Mouse (Mus musculus) kidney, adult 11 months (tissue): Measurements from ENCODE around the gene Faxc.

Experiments
- DNase-seq: peaks from one replicate; pipeline ENCODE4 v3.0.0; 2022

Gene Faxc

DNA sequence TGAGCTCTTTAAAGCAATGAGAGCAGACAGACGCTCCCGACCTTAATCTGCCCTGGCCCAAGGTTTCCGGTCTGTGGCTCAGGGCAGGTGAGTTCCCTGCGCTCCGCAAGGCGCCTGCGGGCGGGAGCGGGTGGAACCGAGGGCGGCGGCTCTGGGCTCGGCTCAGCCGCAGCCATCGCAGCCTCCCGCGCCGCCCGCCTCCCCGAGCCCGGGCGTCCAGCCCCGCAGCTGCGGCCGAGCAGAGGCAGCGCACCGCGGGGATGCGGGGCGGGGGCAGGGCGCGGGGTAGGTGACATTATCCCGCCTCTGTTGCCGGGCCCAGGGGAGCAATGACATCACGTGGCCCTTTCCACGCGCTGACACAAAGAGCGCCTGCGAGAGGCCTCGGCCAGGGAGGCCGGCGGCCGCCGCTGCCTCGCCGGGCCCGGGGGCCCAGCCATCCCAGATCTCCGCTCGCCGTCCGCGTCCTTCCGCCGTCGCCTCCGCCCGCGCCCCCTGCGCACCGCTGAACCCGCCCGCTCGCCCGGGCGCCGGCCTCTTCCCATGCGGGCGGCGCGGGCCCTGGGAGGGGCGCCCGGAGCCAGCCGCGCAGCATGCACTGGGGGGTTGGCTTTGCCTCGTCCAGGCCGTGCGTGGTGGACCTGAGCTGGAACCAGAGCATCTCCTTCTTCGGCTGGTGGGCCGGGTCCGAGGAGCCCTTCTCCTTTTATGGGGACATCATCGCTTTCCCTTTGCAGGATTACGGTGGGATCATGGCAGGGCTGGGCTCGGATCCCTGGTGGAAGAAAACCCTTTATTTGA, at the start of gene Faxc:
Gene Faxc, plus strand, starts transcription at position 359 of the 801 bp plus-strand sequence.
- peak; percentile 20 for DNase-seq

DNA sequence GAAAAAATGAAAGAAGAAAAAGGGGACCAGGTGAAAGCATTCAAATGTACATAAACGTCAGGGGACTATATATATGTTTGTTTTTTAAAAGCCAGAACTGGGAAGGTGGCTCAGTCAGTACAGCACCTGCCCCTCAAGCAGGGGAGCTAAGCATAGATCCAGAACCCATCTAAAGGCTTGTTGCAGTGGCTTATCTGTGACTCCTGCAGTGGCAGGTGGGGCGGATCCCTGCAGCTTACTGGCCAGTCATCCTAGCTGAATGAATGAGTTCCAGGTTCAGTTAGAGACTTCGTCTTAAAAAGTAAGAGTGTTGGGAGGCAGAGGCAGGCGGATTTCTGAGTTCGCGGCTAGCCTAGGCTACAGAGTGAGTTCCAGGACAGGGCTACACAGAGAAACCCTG, 48.3 kb upstream of the Faxc start:
- no peak for DNase-seq

DNA sequence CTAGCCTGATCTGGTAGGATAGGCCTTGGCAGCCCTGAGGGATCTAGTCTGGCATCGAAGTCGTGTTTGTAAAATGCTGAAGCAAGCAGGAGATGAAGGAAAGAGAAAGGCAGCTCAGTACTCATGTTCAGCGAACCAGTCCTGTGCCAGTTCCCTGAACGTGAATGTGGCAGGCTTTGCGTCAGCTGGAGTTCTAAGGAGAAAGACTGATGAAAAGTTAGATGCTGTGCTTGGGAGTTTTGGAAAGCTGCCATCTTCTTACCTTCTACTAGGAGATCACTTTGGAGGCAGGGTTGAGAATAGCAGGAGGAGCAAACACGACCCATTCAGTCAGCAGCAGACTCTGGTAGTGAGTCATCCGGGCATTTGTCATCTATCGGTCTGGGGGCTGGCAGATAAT, 45.3 kb upstream of the Faxc start:
- no peak for DNase-seq

DNA sequence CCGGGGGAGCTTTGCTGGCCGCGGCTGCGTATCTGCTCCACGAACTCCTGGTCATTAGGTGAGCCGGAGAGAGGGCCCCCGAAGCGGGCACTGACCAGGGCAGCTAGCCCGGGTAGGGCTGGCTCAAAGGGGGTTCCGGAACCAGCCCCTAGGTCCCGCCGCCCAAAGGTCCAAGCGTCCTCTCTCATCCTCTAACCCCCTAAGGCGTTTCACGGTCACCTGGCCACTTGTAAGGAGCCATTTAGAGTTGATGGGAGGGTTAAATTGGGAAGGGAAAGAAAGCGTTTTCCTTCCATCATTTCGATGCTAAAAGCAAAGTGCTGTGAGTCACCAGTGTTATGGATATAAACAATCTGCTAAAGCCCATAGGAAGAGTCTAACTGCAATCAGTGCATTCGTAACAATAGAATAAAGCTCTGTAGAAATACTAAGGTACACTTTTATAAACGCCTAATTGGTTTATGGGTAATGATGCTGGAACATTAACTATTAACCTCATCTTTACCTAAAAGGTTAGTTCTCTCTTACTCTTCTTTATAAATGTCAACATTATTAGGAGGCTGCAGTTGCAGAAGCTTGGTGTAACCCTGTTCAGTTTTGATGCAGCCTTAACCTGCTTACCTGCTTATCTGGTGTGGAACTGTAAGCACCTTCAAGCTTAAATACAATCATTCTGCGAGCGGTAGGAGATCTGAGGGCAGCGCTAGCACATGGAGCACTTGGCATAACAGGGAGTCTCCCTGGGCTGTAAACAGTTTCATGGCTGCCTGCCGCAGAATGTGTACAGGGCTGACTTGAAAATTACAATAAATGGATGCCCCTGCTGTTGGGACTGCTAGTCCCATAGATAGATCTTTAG, 872 bp downstream of the Faxc start:
- no peak for DNase-seq

DNA sequence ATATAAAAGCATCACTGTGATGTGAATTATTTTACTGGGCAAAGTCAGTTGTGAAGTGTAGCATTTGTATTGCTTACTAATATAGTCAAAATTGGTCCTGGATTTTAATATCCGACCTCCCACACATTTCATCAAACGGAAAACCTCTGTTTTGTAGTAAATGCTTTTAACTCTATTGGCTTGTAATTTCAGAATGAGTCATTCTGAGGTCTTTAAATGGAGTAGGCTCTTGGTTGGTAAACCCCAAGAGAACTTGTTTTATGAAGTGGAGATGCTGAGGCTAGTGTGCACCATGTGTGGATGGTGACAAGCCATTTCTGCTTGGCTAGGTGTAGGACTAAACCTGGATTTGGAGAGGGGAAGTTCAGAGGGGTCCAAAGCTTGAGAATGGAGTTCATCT, 4.2 kb downstream of the Faxc start:
- no peak for DNase-seq

DNA sequence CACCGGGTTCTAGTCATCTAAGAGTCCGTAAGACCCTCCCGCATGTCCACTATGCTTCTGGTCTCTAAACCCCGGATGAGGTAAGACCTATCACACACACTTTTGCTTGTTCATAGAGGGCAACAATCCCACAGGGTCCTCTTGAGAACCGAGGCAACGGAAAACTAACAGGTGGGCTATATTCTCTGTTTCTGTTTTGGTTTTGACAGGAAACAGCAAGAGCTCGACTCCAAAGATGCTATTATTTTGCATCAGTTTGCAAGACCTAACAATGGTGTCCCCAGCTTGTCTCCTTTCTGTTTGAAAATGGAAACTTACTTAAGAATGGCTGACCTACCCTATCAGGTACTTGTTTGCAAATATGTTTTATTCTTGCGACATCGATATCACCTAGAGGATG, 5.3 kb downstream of the Faxc start:
- no peak for DNase-seq

DNA sequence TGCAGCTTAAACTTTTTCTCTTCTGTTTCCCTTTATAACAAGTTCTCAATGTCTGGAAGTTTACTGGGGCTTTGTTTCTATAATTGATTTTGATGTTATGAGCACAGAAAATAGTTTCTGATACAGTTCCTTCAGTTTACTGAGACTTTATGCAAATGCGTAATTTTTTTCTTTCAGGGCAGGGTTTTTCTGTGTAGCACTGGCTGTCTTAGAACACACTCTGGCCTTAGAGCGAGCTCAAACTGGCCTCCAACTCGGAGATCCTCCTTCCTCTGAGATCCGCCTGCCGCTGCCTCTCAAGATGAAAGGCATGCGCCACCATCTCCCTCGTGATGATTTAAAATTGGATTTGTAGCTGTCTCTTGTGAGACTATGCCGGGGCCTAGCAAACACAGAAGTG, 6.8 kb downstream of the Faxc start:
- DNase-seq = no peak

DNA sequence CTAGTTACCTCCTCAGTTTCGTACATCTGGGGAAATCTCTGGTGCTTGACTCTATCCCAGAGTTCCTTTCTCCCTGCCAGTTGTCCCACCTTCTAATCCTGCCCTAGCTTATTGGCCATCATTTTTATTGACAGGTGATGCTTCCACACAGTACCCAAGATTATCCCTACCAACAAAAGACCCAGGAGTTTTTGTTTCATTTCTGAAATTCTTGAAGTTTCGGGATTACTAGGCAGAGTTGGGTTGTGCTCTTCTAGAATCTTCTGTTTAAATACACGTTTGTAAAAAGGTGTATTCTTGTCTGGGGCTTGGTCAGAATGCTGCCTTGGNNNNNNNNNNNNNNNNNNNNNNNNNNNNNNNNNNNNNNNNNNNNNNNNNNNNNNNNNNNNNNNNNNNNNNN, 13.5 kb downstream of the Faxc start:
- DNase-seq = no peak

DNA sequence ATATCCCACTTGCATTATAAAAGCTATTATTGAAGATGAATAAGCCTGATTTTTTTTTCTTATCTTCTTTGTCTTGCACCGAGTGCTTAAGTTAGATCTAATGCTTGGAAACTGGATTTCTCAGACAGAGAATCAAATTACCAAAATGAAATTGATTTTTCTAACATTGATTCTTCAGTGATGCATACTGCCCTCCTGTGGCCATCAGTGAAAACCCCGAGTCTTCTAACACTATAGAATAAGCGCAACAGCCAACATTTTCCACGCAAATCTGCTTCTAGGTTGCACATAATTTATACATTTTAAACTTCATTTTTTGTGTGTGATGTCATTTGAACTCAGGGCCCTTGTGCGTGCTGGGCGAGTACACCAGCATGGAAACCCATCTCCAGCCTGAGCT, 20.3 kb downstream of the Faxc start:
- DNase-seq = no peak

DNA sequence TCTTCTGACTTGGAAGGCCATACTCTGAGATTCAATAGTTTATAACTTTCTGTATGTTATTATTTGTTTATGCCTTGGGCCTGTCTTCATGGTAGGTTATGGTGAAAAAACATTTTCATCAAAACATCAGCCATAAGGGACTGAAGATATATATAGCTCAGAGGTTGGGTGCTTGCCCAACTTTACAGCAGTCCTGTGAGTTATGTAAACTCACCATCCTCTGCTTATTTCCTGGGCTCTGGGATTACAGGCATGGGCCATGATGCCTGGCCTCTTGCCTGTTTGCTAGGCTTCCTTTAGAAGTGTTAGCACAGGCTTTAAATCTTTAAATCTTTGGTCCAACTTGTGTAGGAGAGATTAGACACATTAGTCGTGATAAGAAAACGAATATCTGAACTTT, 21.1 kb downstream of the Faxc start:
- DNase-seq = no peak

DNA sequence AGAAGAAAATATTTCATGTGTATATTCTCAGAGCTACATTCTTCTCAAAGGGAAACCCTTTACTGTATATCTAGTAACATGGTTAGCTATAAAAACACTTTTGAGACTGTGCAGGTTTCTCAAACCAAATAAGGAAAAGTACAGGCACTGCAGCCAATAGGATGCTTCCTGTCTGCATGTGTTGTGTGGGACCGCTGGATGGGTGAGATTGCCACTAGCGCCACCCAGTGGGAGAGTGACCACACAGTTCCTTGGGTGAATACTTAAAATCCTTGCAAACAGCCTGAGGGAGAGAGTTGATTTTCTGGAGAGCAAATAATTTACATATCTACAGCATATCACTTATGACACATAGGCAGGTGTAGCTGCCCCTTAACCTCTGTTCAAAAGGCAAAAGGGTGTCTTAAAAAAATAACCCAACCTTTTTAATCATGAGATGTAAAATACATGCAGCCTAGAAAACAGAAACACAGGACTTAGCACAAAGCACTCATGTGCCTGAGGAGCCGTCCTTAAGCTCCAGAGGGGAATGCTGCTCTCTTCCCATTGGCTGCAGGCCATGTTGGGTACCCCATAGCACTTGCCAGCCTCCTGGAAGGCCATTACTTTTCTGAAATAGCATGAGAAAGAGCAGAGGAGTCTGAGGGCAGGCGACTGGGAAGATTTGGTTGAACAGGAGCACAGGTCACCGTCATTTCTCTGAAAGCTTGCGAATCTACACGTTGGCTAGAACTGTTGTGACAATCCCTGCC, 26.6 kb downstream of the Faxc start:
- peak; percentile 11 for DNase-seq

DNA sequence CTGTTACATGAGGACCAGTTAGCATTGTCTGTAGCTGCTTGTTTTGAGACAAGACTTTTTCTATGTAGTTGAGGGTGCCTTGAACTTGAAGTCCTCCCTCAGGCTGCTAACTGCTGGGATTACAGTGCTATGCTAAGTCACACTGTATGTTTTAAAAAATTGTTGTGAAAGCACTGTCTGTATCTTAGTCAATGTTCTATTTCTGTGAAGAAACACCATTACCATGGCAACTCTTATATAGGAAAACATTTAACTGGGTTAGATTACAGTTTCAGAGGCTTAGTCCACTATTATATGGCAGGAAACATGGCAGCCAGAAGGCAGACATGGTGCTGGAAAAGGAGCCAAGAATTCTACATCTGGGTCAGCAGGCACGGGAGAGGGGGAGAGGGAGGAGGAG, 40.8 kb downstream of the Faxc start:
- no peak for DNase-seq

DNA sequence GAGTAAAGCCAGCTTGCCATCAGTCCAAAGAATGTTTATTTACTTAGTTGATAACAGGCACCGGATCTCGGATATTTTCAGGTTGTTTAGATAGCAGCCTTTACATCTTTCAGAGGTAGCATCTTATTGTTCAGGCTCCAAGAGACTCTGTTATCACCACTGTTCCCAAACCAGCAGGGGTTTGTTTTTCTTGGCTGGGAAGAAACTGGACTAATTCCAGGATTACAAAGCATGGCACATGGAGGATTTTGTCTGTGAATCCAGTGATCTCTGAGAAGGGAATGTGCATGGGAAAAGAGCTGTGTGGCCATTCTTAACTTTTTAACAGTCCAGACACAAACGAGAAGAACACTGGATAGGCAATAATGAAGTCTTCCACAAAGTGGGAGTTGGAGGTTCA, 43.0 kb downstream of the Faxc start:
- no peak for DNase-seq

DNA sequence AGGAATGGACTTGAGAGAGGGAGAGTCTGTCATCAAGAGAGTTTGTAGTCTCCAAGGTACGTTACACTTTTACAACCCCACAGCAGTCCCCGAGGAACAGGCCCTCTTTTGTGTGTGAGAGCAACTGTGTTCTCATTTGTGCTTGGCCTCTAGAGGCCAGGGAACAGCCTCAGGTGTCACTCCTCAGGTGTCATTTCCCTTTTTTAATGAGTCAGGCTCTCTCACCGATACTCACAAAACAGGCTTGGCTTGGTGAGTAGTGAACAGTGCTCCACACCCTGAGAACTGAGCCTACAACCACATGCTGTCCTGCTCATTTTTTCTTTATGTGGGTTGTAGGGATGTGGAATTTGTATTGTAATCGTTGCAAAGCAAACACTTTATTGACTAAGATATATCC, 49.3 kb downstream of the Faxc start:
- DNase-seq = no peak

DNA sequence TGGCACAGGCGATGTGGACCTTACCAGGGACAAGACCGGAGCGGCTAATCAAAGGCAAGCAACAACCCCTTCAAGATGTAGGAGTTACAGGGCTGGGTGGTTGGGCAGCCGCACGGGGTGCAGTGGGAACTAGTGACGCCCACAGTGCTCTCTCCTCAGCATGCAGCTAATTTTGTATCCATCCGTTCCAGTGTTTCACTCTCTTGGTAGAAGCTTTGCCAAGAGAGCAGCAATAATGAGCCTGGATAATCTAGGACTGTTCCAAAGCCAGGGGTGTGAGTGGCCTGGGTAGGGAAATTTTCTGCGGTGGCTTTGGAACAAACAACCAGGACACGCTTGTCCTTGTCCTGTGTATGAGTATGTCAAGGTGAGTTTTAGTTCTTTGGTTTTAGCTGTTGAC, 51.3 kb downstream of the Faxc start:
- DNase-seq = no peak

DNA sequence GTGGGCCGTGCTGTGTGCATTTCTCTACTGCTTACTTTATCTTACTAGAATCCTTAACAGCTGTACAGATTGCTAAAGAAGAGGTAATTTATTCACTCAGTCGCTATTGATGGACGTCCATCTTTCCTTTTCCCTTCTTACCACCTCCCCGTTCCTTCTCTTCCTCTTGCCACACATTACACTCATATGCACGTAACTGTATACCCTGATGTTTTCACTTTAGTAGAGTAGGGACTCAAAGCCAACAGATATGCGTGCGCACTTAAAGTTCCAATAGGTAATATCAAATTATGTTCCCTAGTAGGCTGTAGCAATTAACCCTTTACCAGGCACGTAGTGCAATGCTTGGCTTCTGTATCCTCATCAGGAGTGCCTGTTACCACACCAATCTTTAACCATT, 55.7 kb downstream of the Faxc start:
- no peak for DNase-seq

DNA sequence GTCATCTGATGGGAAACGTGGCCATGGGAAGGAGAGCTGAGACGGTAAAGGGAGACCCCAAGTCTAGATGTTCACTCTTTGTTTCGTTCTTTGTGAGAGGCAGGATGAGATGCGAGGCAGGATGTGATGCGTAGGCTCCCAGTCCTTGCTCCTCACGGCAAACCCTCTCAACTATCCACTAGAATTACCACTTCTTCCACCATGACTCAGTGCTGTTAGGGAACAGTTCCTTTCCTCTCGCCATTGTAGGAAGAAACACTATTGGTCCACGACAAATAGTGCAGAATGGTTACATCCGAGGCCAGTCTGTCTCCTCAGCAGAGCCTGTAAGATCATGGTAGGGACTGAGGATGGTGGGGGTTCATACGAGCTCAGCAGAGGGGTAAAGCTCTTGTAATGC, 56.3 kb downstream of the Faxc start:
- DNase-seq = no peak

DNA sequence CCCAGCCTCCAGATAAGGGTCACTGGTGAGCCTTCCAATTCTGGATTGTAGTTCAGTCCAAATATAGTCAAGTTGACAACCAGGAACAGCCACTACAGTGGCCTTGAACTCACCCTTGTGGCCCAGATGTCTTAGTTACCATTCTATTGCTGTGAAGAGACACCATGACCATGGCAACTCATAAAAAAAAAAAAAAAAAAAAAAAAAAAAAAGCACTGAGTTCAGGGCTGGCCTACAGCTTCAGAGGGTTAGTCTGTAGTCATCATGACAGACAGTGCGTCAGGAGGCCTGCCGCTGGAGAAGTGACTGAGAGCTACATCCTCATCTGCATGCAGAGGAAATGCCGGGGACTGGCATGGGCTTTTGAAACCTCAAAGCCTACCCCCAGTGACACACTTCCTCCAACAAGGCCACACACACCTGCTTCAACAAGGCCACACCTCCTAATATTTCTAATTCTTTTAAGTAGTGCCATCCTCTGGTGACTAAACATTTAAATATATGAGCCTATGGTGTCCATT, 58.5 kb downstream of the Faxc start:
- DNase-seq = no peak

DNA sequence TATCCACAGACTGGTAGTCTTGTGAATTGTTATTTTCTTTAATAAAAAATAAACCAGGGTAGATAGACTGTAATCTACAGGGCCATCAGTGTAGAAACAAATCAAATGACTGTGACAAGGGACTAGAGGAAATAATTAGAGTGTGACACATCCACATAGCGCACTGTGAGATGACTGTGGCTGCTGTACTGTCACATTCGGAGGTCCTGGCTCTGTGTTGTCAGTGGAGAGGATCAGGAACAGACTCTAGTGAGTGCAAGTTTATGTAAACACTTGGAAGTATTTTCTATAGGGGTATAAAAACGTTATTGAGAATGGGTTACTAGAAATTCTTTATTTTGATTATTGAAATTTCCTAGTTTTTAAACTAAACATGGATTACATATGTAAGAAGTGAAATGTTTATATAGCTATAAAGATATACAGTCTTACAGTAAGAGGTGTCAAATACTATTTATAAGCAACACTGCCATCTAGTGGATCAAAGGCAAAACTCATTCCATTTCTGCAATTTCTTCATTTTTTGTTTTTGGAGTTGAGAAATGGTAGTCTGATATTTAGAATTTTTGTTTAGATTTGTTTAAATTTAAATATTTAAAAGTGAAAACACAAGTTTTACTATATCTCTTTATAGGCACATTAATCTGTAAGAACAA, 59.6 kb downstream of the Faxc start:
- no peak for DNase-seq

DNA sequence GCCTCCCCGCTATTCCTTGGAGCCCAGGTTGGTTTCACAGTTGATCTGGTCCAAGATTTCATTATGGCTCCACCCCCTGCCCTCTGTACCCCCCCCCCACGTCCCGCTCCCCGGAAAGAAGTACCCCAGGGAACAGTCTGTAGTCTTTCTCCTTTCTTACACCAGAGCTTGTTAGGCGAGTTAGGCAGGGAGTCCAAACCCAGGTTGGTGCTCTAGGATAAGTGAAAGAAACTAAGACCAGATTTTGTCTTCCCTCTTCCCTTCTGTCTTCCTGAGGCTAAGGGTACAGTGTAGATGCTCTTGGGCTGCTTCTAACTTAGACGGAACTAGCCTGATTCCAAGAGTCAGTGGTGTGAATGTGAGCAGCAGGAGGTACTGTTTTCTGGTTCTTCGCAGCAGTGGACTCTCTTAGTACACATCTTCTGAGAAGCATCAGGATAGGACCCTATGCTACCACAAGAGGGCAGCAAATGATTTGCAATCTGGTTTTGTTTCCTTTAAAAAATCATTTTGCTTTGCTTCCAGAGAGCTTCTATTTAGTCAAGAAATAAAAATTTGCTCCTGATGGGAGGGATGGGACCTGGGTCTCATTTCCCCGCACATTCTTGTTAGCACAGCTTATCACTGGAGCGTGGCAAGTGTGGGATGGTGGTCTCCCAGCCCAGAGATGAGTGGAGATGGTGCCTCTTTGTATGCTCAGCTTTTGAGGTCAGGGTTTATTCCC, 86.7 kb downstream of the Faxc start:
- peak; percentile 2 for DNase-seq

DNA sequence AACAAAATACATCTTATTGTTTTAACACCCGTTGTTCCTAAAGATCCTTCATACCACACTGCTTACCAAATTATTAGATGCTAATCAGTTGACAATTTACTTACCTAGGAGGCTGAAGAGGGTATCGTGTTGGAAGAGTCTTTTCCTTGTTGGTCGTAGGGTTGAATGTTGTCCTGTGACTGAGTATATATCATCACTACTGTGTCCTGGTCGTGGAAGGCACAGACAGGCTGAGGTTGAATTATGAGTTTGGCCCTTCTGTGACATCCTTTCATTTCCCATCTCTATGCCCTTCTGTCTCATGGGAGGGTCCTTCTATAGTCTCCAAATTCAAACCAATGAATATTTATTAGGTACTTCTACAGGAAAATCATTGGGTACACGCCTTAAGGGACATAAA, 87.3 kb downstream of the Faxc start:
- no peak for DNase-seq

DNA sequence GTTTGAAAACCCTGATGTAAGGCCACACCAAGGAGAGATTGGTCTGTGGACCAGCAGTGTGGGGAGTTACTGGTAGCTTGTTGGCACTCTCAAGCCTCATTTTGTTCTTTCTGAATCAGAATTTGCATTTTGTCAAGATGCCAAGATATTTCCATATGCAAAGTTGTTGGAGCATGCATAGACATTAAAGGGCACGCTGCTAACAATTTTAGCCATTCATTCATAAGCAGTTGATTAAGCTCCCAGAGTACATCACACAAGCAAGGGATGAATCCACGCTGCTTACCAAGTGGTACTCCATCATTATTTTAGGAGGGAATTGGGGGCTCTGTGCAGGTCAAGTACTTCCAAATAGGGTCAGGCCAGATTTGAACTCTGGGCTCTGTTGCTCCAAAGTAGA, 98.8 kb downstream of the Faxc start:
- no peak for DNase-seq
